Mouse (Mus musculus): Measurements from ENCODE around the gene Fbxl14. TPM values are rescaled to one million over a fixed set of nuclear protein-coding genes. Genes with fewer than 3 reads are reported as not detected.

The Fbxl14 gene
- polyA plus RNA-seq, 1 experiment from 2014 or later: 5.1 TPM

DNA sequence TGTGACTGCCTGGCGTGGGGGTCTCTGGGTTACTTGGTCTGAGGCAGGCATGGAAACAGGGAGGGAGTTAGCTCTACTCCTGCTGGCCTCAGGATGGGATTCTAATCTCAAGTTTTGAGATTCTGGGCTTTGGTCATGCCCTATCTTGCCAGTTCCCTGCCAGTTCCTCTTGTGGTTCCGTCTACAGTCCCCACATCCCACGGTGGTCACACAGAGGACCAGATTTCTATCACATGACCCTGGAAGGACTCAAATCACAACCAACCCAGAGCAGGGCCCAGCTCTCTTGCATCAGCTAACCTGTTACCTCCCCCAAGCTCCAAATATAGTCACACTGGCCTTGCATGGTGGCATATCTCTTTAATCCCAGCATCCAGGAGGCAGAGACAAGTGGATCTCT, 50.2 kb downstream of the Fbxl14 start:
- H3K4me1 ChIP-seq (replicated peaks; ENCODE audit: insufficient read depth, low read length): no peaks in the 10 kb centered on the region
- DNase-seq (ENCODE audit: low spot score): no peak
- ATAC-seq (replicated peaks; ENCODE audit: low FRiP score, low read depth): no peak
- no peak overlapping the region for H3K9ac ChIP-seq (ENCODE audit: low read depth, low read length)
- H3K27me3 ChIP-seq (ENCODE audit: insufficient read depth, low read length): no peaks in the 10 kb centered on the region
- H3K4me2 ChIP-seq (ENCODE audit: low read length): no peak overlapping the region
- TF ChIP-seq CTCF (IDR thresholded peaks at IDR 0.05; ENCODE audit: low read depth): no peak
- H3K27ac ChIP-seq: no peak overlapping the region
- H3K4me3 ChIP-seq (replicated peaks; ENCODE audit: low read depth, low read length): no peak overlapping the region
- no peaks in the 10 kb centered on the region for H3K36me3 ChIP-seq (ENCODE audit: insufficient read depth, low read length)
- 61% methylated on average over 3 of the region's 3 CpGs for WGBS
- no peaks in the 10 kb centered on the region for H3K9me3 ChIP-seq (replicated peaks; ENCODE audit: low read length)

Other genes with a start within 250 kb of the Fbxl14 start
- gene Cacna2d4, start 243.1 kb upstream of the Fbxl14 start, polyA plus RNA-seq (2015; fragmentation: Nextera tagmentation; extraction: Ambion mirVana): not detected in 2 replicates
- gene Lrtm2, start 148.9 kb upstream of the Fbxl14 start, polyA plus RNA-seq (2015; fragmentation: Nextera tagmentation; extraction: Ambion mirVana): 0.23 and 0.25 TPM in 2 replicates
- 43.3 and 47.3 TPM in 2 replicates for gene Adipor2, start 62.0 kb upstream of the Fbxl14 start, polyA plus RNA-seq (2015; fragmentation: Nextera tagmentation; extraction: Ambion mirVana)
- gene Wnt5b, start 64.7 kb downstream of the Fbxl14 start, polyA plus RNA-seq (2015; fragmentation: Nextera tagmentation; extraction: Ambion mirVana): 11.1 and 12.2 TPM in 2 replicates

Data from kidney, postnatal 0 days (tissue).